Mouse (Mus musculus): ENCODE results near the gene 2810006K23Rik. TPM values are rescaled to one million over a fixed set of nuclear protein-coding genes. Genes with fewer than 3 reads are reported as not detected.
"Not testable (repeated sequence)": the region's sequence is repeated elsewhere in the genome, so short reads cannot be mapped to it uniquely, and the experiment has no call there.

2810006K23Rik gene
- total RNA-seq (2021) = 10 to 100 TPM; 14.0 TPM
- long read RNA-seq, experiment 1, transcript 2810006K23Rik-201 (3 exons, 1,677 nt) = major isoform, 8 of 10 reads
- long read RNA-seq, experiment 1, partial matches to known transcripts = 0 of 10 reads
- long read RNA-seq, experiment 1, other reads (novel, unspliced or antisense) = 1 of 10 reads
- long read RNA-seq, experiment 2, partial matches to known transcripts = 0 of 5 reads
- long read RNA-seq, experiment 2, other reads (novel, unspliced or antisense) = 1 of 5 reads

- DNase-seq (ENCODE audit: low spot score in 2 of 2) = peak; percentile 99
Observed at GRCm38 (mm10) chr5:124327510-124328364, at the start of gene 2810006K23Rik, which contains the start of gene Mphosph9. Gene 2810006K23Rik (plus strand): TSS chr5:124328089. Gene Mphosph9 (minus strand): TSS chr5:124327972.

- DNase-seq (ENCODE audit: low spot score in 2 of 2) = no peak
Observed at GRCm38 (mm10) chr5:124282854-124283253, 45.0 kb upstream of the 2810006K23Rik start.

GRCm38 (mm10) chr5:124284330-124284729, 43.6 kb upstream of the 2810006K23Rik start:
- DNase-seq (ENCODE audit: low spot score in 2 of 2) = no peak

- DNase-seq (ENCODE audit: low spot score in 2 of 2) = peak in 1 of 2 experiments; percentile 40
Observed at GRCm38 (mm10) chr5:124287616-124288247, 40.2 kb upstream of the 2810006K23Rik start.

GRCm38 (mm10) chr5:124290216-124290615, 37.7 kb upstream of the 2810006K23Rik start:
- DNase-seq (ENCODE audit: low spot score in 2 of 2) = no peak

- DNase-seq (ENCODE audit: low spot score in 2 of 2) = no peak
Observed at GRCm38 (mm10) chr5:124293967-124294366, 33.9 kb upstream of the 2810006K23Rik start.

GRCm38 (mm10) chr5:124296475-124296874, 31.4 kb upstream of the 2810006K23Rik start:
- no peak for DNase-seq (ENCODE audit: low spot score in 2 of 2)

GRCm38 (mm10) chr5:124299307-124299706, 28.6 kb upstream of the 2810006K23Rik start:
- DNase-seq (ENCODE audit: low spot score in 2 of 2) = peak in 1 of 2 experiments; percentile 28

GRCm38 (mm10) chr5:124300132-124300531, 27.8 kb upstream of the 2810006K23Rik start:
- no peak for DNase-seq (ENCODE audit: low spot score in 2 of 2)

GRCm38 (mm10) chr5:124302853-124303252, 25.0 kb upstream of the 2810006K23Rik start:
- not testable (repeated sequence) for DNase-seq (ENCODE audit: low spot score in 2 of 2)

- no peak for DNase-seq (ENCODE audit: low spot score in 2 of 2)
Observed at GRCm38 (mm10) chr5:124309155-124309554, 18.7 kb upstream of the 2810006K23Rik start.

- DNase-seq (ENCODE audit: low spot score in 2 of 2) = no peak
Observed at GRCm38 (mm10) chr5:124310091-124310490, 17.8 kb upstream of the 2810006K23Rik start.

- DNase-seq (ENCODE audit: low spot score in 2 of 2) = no peak
Observed at GRCm38 (mm10) chr5:124315498-124315897, 12.4 kb upstream of the 2810006K23Rik start.

GRCm38 (mm10) chr5:124315941-124316340, 11.9 kb upstream of the 2810006K23Rik start:
- no peak for DNase-seq (ENCODE audit: low spot score in 2 of 2)

GRCm38 (mm10) chr5:124317648-124318047, 10.2 kb upstream of the 2810006K23Rik start:
- DNase-seq (ENCODE audit: low spot score in 2 of 2) = no peak

- no peak for DNase-seq (ENCODE audit: low spot score in 2 of 2)
Observed at GRCm38 (mm10) chr5:124326829-124327228, 1.1 kb upstream of the 2810006K23Rik start.

GRCm38 (mm10) chr5:124330086-124330485, 2.2 kb downstream of the 2810006K23Rik start:
- no peak for DNase-seq (ENCODE audit: low spot score in 2 of 2)

GRCm38 (mm10) chr5:124334392-124334791, 6.5 kb downstream of the 2810006K23Rik start:
- peak in 1 of 2 experiments; percentile 19 for DNase-seq (ENCODE audit: low spot score in 2 of 2)

- no peak for DNase-seq (ENCODE audit: low spot score in 2 of 2)
Observed at GRCm38 (mm10) chr5:124337103-124337502, 9.2 kb downstream of the 2810006K23Rik start.

- peak; percentile 52 to 53 for DNase-seq (ENCODE audit: low spot score in 2 of 2)
Observed at GRCm38 (mm10) chr5:124337909-124338308, 10.0 kb downstream of the 2810006K23Rik start.

- no peak for DNase-seq (ENCODE audit: low spot score in 2 of 2)
Observed at GRCm38 (mm10) chr5:124338791-124339190, 10.9 kb downstream of the 2810006K23Rik start.
